9 mouse cellular contexts compared by ENCODE assay signal in the genomic region with DNA sequence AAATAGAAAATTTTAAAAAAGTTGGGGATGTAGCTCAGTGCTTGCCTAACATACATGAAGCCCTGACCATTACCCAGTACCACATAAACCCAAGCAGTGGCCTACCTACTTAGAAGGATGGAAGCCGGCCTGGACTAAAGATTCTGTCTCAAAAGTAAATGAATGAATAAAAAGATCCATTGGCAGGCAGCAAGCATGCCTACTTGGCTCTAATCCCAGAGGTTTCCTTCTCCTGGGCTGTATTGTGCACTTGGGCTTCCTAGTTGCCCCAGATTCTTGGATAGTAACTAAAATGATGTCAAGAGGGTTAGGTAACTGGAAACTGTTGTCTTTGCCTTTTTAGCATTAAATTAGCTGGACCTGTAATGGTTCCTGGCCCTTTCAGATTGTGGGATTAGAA. TPM values are rescaled to one million over a fixed set of nuclear protein-coding genes. Genes with fewer than 3 reads are reported as not detected.
DNase-seq lines count a peak whose midpoint lies in the region; ATAC-seq lines count a peak whose summit lies in the region.
"Had no signal": no experiment of that assay in that cellular context is flagged by ENCODE, and none has a peak within 500 bp of the region (broad histone marks: within the 10 kb centered on the region; RNA-seq: fewer than 3 reads in every experiment).

No protein-coding gene starts in this region.

- peaks cover 27% of the 10 kb centered on the region for H3K4me1 ChIP-seq in megakaryocyte, embryonic 14.5 days
- H3K4me1 ChIP-seq in embryonic facial prominence, embryonic 15.5 days, result peaks cover 26% of the 10 kb centered on the region
- H3K4me1 ChIP-seq in neural tube, embryonic 15.5 days, result peaks cover 44% of the 10 kb centered on the region

- peak overlapping the region; percentile 83 for H3K9ac ChIP-seq in embryonic facial prominence, embryonic 15.5 days
- H3K9ac ChIP-seq in neural tube, embryonic 15.5 days (replicated peaks), result peak overlapping the region; percentile 82

- DNase-seq in kidney, postnatal 14 days, result peak; percentile 55
- no peak for DNase-seq in spleen, postnatal 36 days (ENCODE audit: low spot score in 2 of 2)
- no peak for DNase-seq in gastrocnemius, postnatal 10 days
- no peak for DNase-seq in adrenal gland, adult 2 months

- peak overlapping the region; percentile 99 for H3K4me3 ChIP-seq in megakaryocyte, embryonic 14.5 days (replicated peaks)
- peak overlapping the region; percentile 99 for H3K4me3 ChIP-seq in embryonic facial prominence, embryonic 15.5 days (replicated peaks)
- H3K4me3 ChIP-seq in neural tube, embryonic 15.5 days (replicated peaks), result peak overlapping the region; percentile 99

- 13% methylated on average over 1 of the region's 1 CpGs for WGBS in embryonic facial prominence, embryonic 15.5 days
- 10% methylated on average over 1 of the region's 1 CpGs for whole genome bisulfite sequencing in neural tube, embryonic 15.5 days

- H3K36me3 ChIP-seq in megakaryocyte, embryonic 14.5 days (replicated peaks; ENCODE audit: low read length), result peaks cover 46% of the 10 kb centered on the region
- peaks cover 6% of the 10 kb centered on the region for H3K36me3 ChIP-seq in embryonic facial prominence, embryonic 15.5 days
- no peaks in the 10 kb centered on the region for H3K36me3 ChIP-seq in neural tube, embryonic 15.5 days

- H3K4me2 ChIP-seq in embryonic facial prominence, embryonic 15.5 days (replicated peaks), result peak overlapping the region; percentile 90
- peak overlapping the region; percentile 78 for H3K4me2 ChIP-seq in neural tube, embryonic 15.5 days

- H3K27me3 ChIP-seq in megakaryocyte, embryonic 14.5 days (replicated peaks), result no peaks in the 10 kb centered on the region
- no peaks in the 10 kb centered on the region for H3K27me3 ChIP-seq in embryonic facial prominence, embryonic 15.5 days
- no peaks in the 10 kb centered on the region for H3K27me3 ChIP-seq in neural tube, embryonic 15.5 days (replicated peaks)

- H3K9me3 ChIP-seq in megakaryocyte, embryonic 14.5 days, result no peaks in the 10 kb centered on the region
- H3K9me3 ChIP-seq in embryonic facial prominence, embryonic 15.5 days (replicated peaks), result no peaks in the 10 kb centered on the region
- no peaks in the 10 kb centered on the region for H3K9me3 ChIP-seq in neural tube, embryonic 15.5 days (replicated peaks)

- ATAC-seq in megakaryocyte, adult 5-6 weeks (ENCODE audit: poor library complexity, severe bottlenecking), result no peak
- ATAC-seq in embryonic facial prominence, embryonic 15.5 days (ENCODE audit: insufficient number of reproducible peaks, low FRiP score, low TSS enrichment, low read depth), result no peak
- no peak for ATAC-seq in neural tube, embryonic 15.5 days (ENCODE audit: low FRiP score)

- H3K27ac ChIP-seq in embryonic facial prominence, embryonic 15.5 days (replicated peaks), result no peak overlapping the region
- peak overlapping the region; percentile 98; the same call in 1 of the 2 replicates for H3K27ac ChIP-seq in neural tube, embryonic 15.5 days (replicated peaks)

RNA-seq across cellular contexts. Expression of a gene that starts 1.6 kb away (rescaled TPM):
- 9.6 and 10.5 TPM in 2 replicates for polyA plus RNA-seq in megakaryocyte, embryonic 14.5 days (2012; ENCODE audit: insufficient read depth, low replicate concordance)
- total RNA-seq in megakaryocyte, adult 5-6 weeks (2015), result 14.4 and 15.1 TPM in 2 replicates
- total RNA-seq in megakaryocyte, adult 5-6 weeks (2017), result 6.8 and 11.1 TPM in 2 replicates
- polyA plus RNA-seq in embryonic facial prominence, embryonic 15.5 days (2015; fragmentation: Nextera tagmentation; extraction: Ambion mirVana), result 3.8 and 4.3 TPM in 2 replicates
- 3.1 and 4.5 TPM in 2 replicates for polyA plus RNA-seq in neural tube, embryonic 15.5 days (2015; fragmentation: Nextera tagmentation; extraction: Ambion mirVana)
- total RNA-seq in gastrocnemius, postnatal 10 days (2021), result 10 to 100 TPM; 14.5 to 18.2 TPM
- 10 to 100 TPM; 25.9 to 32.0 TPM for total RNA-seq in adrenal gland, adult 2 months (2021)
- polyA plus RNA-seq in adrenal gland, adult 2 months (2012; rRNA removed), result 53.9 and 70.6 TPM in 2 replicates

RNA-seq across cellular contexts. Expression of a gene that starts 23.4 kb away (rescaled TPM):
- polyA plus RNA-seq in megakaryocyte, embryonic 14.5 days (2012; ENCODE audit: insufficient read depth, low replicate concordance), result 2.7 and 5.6 TPM in 2 replicates
- 2.3 and 2.4 TPM in 2 replicates for total RNA-seq in megakaryocyte, adult 5-6 weeks (2015)
- 2.2 and 9.8 TPM in 2 replicates for total RNA-seq in megakaryocyte, adult 5-6 weeks (2017)
- 17.6 and 21.6 TPM in 2 replicates for polyA plus RNA-seq in embryonic facial prominence, embryonic 15.5 days (2015; fragmentation: Nextera tagmentation; extraction: Ambion mirVana)
- 21.6 and 21.8 TPM in 2 replicates for polyA plus RNA-seq in neural tube, embryonic 15.5 days (2015; fragmentation: Nextera tagmentation; extraction: Ambion mirVana)
- total RNA-seq in gastrocnemius, postnatal 10 days (2021), result 100 to 1,000 TPM; 419 to 469 TPM
- 10 to 100 TPM in 1 of 2 experiments, 1 to 10 TPM in 1; 6.9 to 11.2 TPM for total RNA-seq in adrenal gland, adult 2 months (2021)
- polyA plus RNA-seq in adrenal gland, adult 2 months (2012; rRNA removed), result 16.5 and 19.9 TPM in 2 replicates

RNA-seq across cellular contexts. Expression of a gene that starts 25.9 kb away (rescaled TPM):
- not detected in 2 replicates for polyA plus RNA-seq in megakaryocyte, embryonic 14.5 days (2012; ENCODE audit: insufficient read depth, low replicate concordance)
- total RNA-seq in megakaryocyte, adult 5-6 weeks (2015), result not detected in 2 replicates
- total RNA-seq in megakaryocyte, adult 5-6 weeks (2017), result not detected in 2 replicates
- 0.25 and 0.40 TPM in 2 replicates for polyA plus RNA-seq in embryonic facial prominence, embryonic 15.5 days (2015; fragmentation: Nextera tagmentation; extraction: Ambion mirVana)
- 0.36 and 1.2 TPM in 2 replicates for polyA plus RNA-seq in neural tube, embryonic 15.5 days (2015; fragmentation: Nextera tagmentation; extraction: Ambion mirVana)
- 100 to 1,000 TPM; 193 to 229 TPM for total RNA-seq in gastrocnemius, postnatal 10 days (2021)
- not detected for total RNA-seq in adrenal gland, adult 2 months (2021)
- not detected in 2 replicates for polyA plus RNA-seq in adrenal gland, adult 2 months (2012; rRNA removed)
- total RNA-seq: neutrophil, adult 5-6 weeks had no signal

RNA-seq across cellular contexts. Expression of a gene that starts 33.9 kb away (rescaled TPM):
- polyA plus RNA-seq in megakaryocyte, embryonic 14.5 days (2012; ENCODE audit: insufficient read depth, low replicate concordance), result 7.9 and 10.2 TPM in 2 replicates
- 3.6 and 4.9 TPM in 2 replicates for total RNA-seq in megakaryocyte, adult 5-6 weeks (2015)
- total RNA-seq in megakaryocyte, adult 5-6 weeks (2017), result 2.2 and 2.9 TPM in 2 replicates
- 25.7 and 29.5 TPM in 2 replicates for polyA plus RNA-seq in embryonic facial prominence, embryonic 15.5 days (2015; fragmentation: Nextera tagmentation; extraction: Ambion mirVana)
- 29.4 and 33.0 TPM in 2 replicates for polyA plus RNA-seq in neural tube, embryonic 15.5 days (2015; fragmentation: Nextera tagmentation; extraction: Ambion mirVana)
- 10 to 100 TPM; 10.9 to 11.4 TPM for total RNA-seq in gastrocnemius, postnatal 10 days (2021)
- 10 to 100 TPM; 11.1 to 14.5 TPM for total RNA-seq in adrenal gland, adult 2 months (2021)
- polyA plus RNA-seq in adrenal gland, adult 2 months (2012; rRNA removed), result 24.4 and 41.9 TPM in 2 replicates

RNA-seq across cellular contexts. Expression of a gene that starts 41.9 kb away (rescaled TPM):
- polyA plus RNA-seq in megakaryocyte, embryonic 14.5 days (2012; ENCODE audit: insufficient read depth, low replicate concordance), result 7.7 and 8.4 TPM in 2 replicates
- total RNA-seq in megakaryocyte, adult 5-6 weeks (2015), result 17.8 and 22.7 TPM in 2 replicates
- 15.2 and 16.3 TPM in 2 replicates for total RNA-seq in megakaryocyte, adult 5-6 weeks (2017)
- 15.0 and 15.8 TPM in 2 replicates for polyA plus RNA-seq in embryonic facial prominence, embryonic 15.5 days (2015; fragmentation: Nextera tagmentation; extraction: Ambion mirVana)
- 10.6 and 15.0 TPM in 2 replicates for polyA plus RNA-seq in neural tube, embryonic 15.5 days (2015; fragmentation: Nextera tagmentation; extraction: Ambion mirVana)
- total RNA-seq in gastrocnemius, postnatal 10 days (2021), result 1 to 10 TPM; 4.3 to 5.7 TPM
- 1 to 10 TPM; 4.6 to 5.3 TPM for total RNA-seq in adrenal gland, adult 2 months (2021)
- polyA plus RNA-seq in adrenal gland, adult 2 months (2012; rRNA removed), result 2.6 and 3.3 TPM in 2 replicates
